Mouse (Mus musculus): ENCODE data around the gene Coasy. TPM values are rescaled to one million over a fixed set of nuclear protein-coding genes. Genes with fewer than 3 reads are reported as not detected.

Coasy gene
- polyA plus RNA-seq, 1 experiment from 2014 or later = 54.9 TPM

DNA sequence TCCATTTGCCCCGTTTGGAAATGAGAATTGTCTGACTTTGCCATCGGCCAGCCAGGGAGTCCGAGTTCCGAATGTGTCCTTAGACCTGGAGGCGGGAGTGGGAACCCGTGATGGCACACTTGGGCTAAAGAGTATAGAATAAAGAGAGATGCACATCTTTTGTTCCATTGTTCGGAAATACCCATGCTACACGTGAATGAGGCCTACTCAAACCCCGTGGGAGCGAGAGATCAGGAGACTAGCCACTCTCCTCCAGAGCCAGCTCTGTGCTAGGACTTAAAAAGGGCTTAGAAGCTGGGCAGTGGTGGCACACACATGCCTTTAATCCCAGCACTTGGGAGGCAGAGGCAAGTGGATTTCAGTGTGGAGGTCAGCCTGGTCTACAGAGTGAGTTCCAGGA lies 22.9 kb upstream of the Coasy start:
- DNase-seq (ENCODE audit: low spot score) = no peak
- H3K4me3 ChIP-seq (ENCODE audit: low read depth, low read length) = no peak overlapping the region
- H3K4me1 ChIP-seq (ENCODE audit: control insufficient read depth, insufficient read depth, low read length) = no peaks in the 10 kb centered on the region
- no peak overlapping the region for H3K27ac ChIP-seq (ENCODE audit: low read depth, low read length)
- no peak overlapping the region for H3K9ac ChIP-seq (ENCODE audit: low read length)
- peaks cover 77% of the 10 kb centered on the region for H3K36me3 ChIP-seq (ENCODE audit: control insufficient read depth, insufficient read depth, low read length)
- H3K27me3 ChIP-seq (replicated peaks; ENCODE audit: control insufficient read depth, insufficient read depth, low read length) = no peaks in the 10 kb centered on the region
- H3K4me2 ChIP-seq (ENCODE audit: low read length) = no peak overlapping the region
- H3K9me3 ChIP-seq (replicated peaks; ENCODE audit: control insufficient read depth, low read length) = no peaks in the 10 kb centered on the region
- 76% methylated on average over 10 of the region's 10 CpGs for WGBS
- ATAC-seq = no peak

- DNase-seq (ENCODE audit: low spot score) = no peak
- no peak overlapping the region for H3K4me3 ChIP-seq (ENCODE audit: low read depth, low read length)
- H3K4me2 ChIP-seq (ENCODE audit: low read length) = no peak overlapping the region
- no peaks in the 10 kb centered on the region for H3K4me1 ChIP-seq (ENCODE audit: control insufficient read depth, insufficient read depth, low read length)
- H3K36me3 ChIP-seq (ENCODE audit: control insufficient read depth, insufficient read depth, low read length) = peaks cover 70% of the 10 kb centered on the region
- no peak for ATAC-seq
- H3K27ac ChIP-seq (ENCODE audit: low read depth, low read length) = no peak overlapping the region
- H3K27me3 ChIP-seq (replicated peaks; ENCODE audit: control insufficient read depth, insufficient read depth, low read length) = no peaks in the 10 kb centered on the region
- WGBS = 85% methylated on average over 8 of the region's 8 CpGs
- H3K9ac ChIP-seq (ENCODE audit: low read length) = no peak overlapping the region
- H3K9me3 ChIP-seq (replicated peaks; ENCODE audit: control insufficient read depth, low read length) = no peaks in the 10 kb centered on the region
Measured at GRCm38 (mm10) chr11:101060126-101060525, 22.2 kb upstream of the Coasy start.

- Histone ChIP-seq H3K36me3 (ENCODE audit: control insufficient read depth, insufficient read depth, low read length) (peaks cover 61% of the 10 kb centered on the region), H3K27ac (ENCODE audit: low read depth, low read length) (no peak overlapping the region), H3K9me3 (replicated peaks; ENCODE audit: control insufficient read depth, low read length) (no peaks in the 10 kb centered on the region), H3K4me1 (ENCODE audit: control insufficient read depth, insufficient read depth, low read length) (no peaks in the 10 kb centered on the region), H3K9ac (ENCODE audit: low read length) (no peak overlapping the region), H3K27me3 (replicated peaks; ENCODE audit: control insufficient read depth, insufficient read depth, low read length) (no peaks in the 10 kb centered on the region), H3K4me3 (ENCODE audit: low read depth, low read length) (no peak overlapping the region), H3K4me2 (ENCODE audit: low read length) (no peak overlapping the region)
- ATAC-seq = no peak
- WGBS = 93% methylated on average over 5 of the region's 5 CpGs
- no peak for DNase-seq (ENCODE audit: low spot score)
Measured at GRCm38 (mm10) chr11:101061049-101061448, 21.3 kb upstream of the Coasy start.

DNA sequence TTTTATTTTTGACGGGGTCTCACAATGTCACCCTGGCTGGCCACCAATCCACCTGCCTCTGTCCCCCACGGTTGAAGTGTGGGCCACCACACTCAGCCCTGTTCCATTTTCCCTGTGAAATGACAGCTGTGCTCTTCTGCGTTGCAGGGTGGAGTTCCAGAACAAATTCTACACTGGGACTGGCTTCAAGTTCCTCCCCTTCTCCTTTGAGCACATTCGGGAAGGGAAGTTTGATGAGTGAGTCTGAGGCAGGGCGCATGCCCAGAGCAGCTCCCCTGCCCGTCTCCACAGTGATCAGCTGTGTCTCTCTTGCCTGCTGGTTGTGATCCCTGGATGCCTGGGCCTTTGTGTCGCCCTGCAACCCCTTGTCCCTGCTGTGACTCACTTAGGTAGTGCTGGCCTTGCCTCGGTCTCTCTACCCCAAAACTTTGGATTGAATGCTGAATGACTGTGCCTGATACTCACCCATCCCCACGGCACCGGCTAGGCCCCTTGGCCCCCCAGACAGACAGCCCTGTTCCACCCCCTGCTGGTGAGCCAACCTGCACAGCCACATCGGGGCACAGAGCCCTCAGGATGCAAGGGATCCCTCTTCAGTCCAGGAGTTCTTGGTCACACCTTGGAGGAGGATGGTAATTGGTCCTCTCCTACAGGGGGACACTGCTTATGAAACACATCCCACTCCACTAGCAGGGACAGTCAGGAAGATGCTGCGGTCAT lies 20.0 kb upstream of the Coasy start:
- no peak overlapping the region for H3K9ac ChIP-seq (ENCODE audit: low read length)
- peaks cover 48% of the 10 kb centered on the region for H3K36me3 ChIP-seq (ENCODE audit: control insufficient read depth, insufficient read depth, low read length)
- H3K27ac ChIP-seq (ENCODE audit: low read depth, low read length) = no peak overlapping the region
- H3K4me3 ChIP-seq (ENCODE audit: low read depth, low read length) = no peak overlapping the region
- DNase-seq (ENCODE audit: low spot score) = no peak
- H3K9me3 ChIP-seq (replicated peaks; ENCODE audit: control insufficient read depth, low read length) = no peaks in the 10 kb centered on the region
- H3K27me3 ChIP-seq (replicated peaks; ENCODE audit: control insufficient read depth, insufficient read depth, low read length) = no peaks in the 10 kb centered on the region
- 75% methylated on average over 12 of the region's 12 CpGs for WGBS
- no peak overlapping the region for H3K4me2 ChIP-seq (ENCODE audit: low read length)
- no peak for ATAC-seq
- peaks cover 3% of the 10 kb centered on the region; the same call in 1 of the 2 replicates for H3K4me1 ChIP-seq (ENCODE audit: control insufficient read depth, insufficient read depth, low read length)

- peaks cover 3% of the 10 kb centered on the region; the same call in 1 of the 2 replicates for H3K4me1 ChIP-seq (ENCODE audit: control insufficient read depth, insufficient read depth, low read length)
- no peak overlapping the region for H3K9ac ChIP-seq (ENCODE audit: low read length)
- ATAC-seq (no peak), DNase-seq (ENCODE audit: low spot score) (no peak)
- H3K4me2 ChIP-seq (ENCODE audit: low read length) = no peak overlapping the region
- 81% methylated on average over 14 of the region's 14 CpGs for WGBS
- no peak overlapping the region for H3K4me3 ChIP-seq (ENCODE audit: low read depth, low read length)
- peaks cover 43% of the 10 kb centered on the region for H3K36me3 ChIP-seq (ENCODE audit: control insufficient read depth, insufficient read depth, low read length)
- peak overlapping the region; percentile 39; the same call in 1 of the 2 replicates for H3K27ac ChIP-seq (ENCODE audit: low read depth, low read length)
- 0 out of 2 replicates have a peak, but pooled peaks cover 2% of the 10 kb centered on the region for H3K27me3 ChIP-seq (replicated peaks; ENCODE audit: control insufficient read depth, insufficient read depth, low read length)
- H3K9me3 ChIP-seq (replicated peaks; ENCODE audit: control insufficient read depth, low read length) = no peaks in the 10 kb centered on the region
Measured at GRCm38 (mm10) chr11:101062971-101063675, 19.2 kb upstream of the Coasy start.

GRCm38 (mm10) chr11:101063676-101064327 lies 18.6 kb upstream of the Coasy start:
- no peak overlapping the region for H3K4me3 ChIP-seq (ENCODE audit: low read depth, low read length)
- no peaks in the 10 kb centered on the region for H3K9me3 ChIP-seq (replicated peaks; ENCODE audit: control insufficient read depth, low read length)
- H3K36me3 ChIP-seq (ENCODE audit: control insufficient read depth, insufficient read depth, low read length) = peaks cover 37% of the 10 kb centered on the region
- H3K27me3 ChIP-seq (replicated peaks; ENCODE audit: control insufficient read depth, insufficient read depth, low read length) = 0 out of 2 replicates have a peak, but pooled peaks cover 2% of the 10 kb centered on the region
- H3K27ac ChIP-seq (ENCODE audit: low read depth, low read length) = peak overlapping the region; percentile 48; the same call in 1 of the 2 replicates
- ATAC-seq (no peak), DNase-seq (ENCODE audit: low spot score) (no peak)
- WGBS = 61% methylated on average over 12 of the region's 12 CpGs
- no peak overlapping the region; the same call in 1 of the 2 replicates for H3K9ac ChIP-seq (ENCODE audit: low read length)
- H3K4me2 ChIP-seq (ENCODE audit: low read length) = no peak overlapping the region
- peaks cover 3% of the 10 kb centered on the region; the same call in 1 of the 2 replicates for H3K4me1 ChIP-seq (ENCODE audit: control insufficient read depth, insufficient read depth, low read length)

DNA sequence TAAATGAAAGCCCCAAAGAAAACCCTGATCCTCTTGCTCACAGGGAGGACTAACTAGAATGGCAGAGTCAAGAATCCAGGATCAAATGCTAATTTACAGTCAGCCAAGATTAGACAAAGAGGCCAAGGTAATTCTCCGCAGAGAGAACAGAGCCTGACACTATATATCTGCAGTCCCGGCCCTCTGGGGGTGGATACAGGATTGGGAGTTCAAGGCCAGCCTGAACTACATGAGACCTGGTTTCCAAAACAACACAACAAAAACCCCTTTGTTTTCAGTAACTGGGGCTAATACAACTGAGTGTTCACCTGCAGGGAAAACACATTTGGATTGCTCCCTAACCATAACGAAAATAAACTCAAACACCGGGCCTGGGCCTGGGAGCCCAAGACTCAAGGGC lies 17.9 kb upstream of the Coasy start:
- 0 out of 2 replicates have a peak, but pooled peaks cover 2% of the 10 kb centered on the region for H3K27me3 ChIP-seq (replicated peaks; ENCODE audit: control insufficient read depth, insufficient read depth, low read length)
- H3K9ac ChIP-seq (ENCODE audit: low read length) = no peak overlapping the region
- 84% methylated on average over 4 of the region's 4 CpGs for WGBS
- H3K4me2 ChIP-seq (ENCODE audit: low read length) = no peak overlapping the region
- no peak for DNase-seq (ENCODE audit: low spot score)
- peaks cover 3% of the 10 kb centered on the region; the same call in 1 of the 2 replicates for H3K4me1 ChIP-seq (ENCODE audit: control insufficient read depth, insufficient read depth, low read length)
- H3K9me3 ChIP-seq (replicated peaks; ENCODE audit: control insufficient read depth, low read length) = no peaks in the 10 kb centered on the region
- H3K4me3 ChIP-seq (ENCODE audit: low read depth, low read length) = no peak overlapping the region
- H3K27ac ChIP-seq (ENCODE audit: low read depth, low read length) = peak overlapping the region; percentile 48; the same call in 1 of the 2 replicates
- ATAC-seq = no peak
- peaks cover 36% of the 10 kb centered on the region for H3K36me3 ChIP-seq (ENCODE audit: control insufficient read depth, insufficient read depth, low read length)

DNA sequence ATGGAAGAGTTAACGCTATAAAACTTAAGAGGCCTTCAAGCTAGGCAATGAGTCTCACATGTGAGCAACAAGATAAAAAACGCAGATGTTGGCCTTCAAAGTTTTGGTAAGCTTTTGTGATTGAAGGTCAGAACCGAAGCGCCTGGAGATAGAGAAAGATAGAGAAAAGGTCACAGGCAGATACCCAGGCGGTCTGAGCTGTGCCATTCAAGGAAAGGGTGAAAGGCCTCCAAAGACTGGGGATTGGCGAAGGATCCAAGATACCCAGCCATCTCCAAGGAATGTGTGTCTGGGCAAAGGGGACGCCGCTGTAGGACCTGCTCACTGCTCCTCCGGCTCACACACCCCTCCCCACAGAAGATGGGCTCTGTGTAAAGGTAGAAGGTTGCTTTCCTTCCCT lies 17.4 kb upstream of the Coasy start:
- H3K27me3 ChIP-seq (replicated peaks; ENCODE audit: control insufficient read depth, insufficient read depth, low read length) = 0 out of 2 replicates have a peak, but pooled peaks cover 2% of the 10 kb centered on the region
- DNase-seq (ENCODE audit: low spot score) (no peak), ATAC-seq (no peak)
- 92% methylated on average over 9 of the region's 9 CpGs for WGBS
- H3K9me3 ChIP-seq (replicated peaks; ENCODE audit: control insufficient read depth, low read length) = no peaks in the 10 kb centered on the region
- no peak overlapping the region for H3K27ac ChIP-seq (ENCODE audit: low read depth, low read length)
- H3K4me2 ChIP-seq (ENCODE audit: low read length) = no peak overlapping the region
- no peak overlapping the region for H3K4me3 ChIP-seq (ENCODE audit: low read depth, low read length)
- no peak overlapping the region for H3K9ac ChIP-seq (ENCODE audit: low read length)
- H3K36me3 ChIP-seq (ENCODE audit: control insufficient read depth, insufficient read depth, low read length) = peaks cover 32% of the 10 kb centered on the region
- peaks cover 3% of the 10 kb centered on the region; the same call in 1 of the 2 replicates for H3K4me1 ChIP-seq (ENCODE audit: control insufficient read depth, insufficient read depth, low read length)

Measured in forebrain, embryonic 14.5 days (tissue).